Mouse (Mus musculus): ENCODE measurements around the gene Zfpm1. TPM values are rescaled to one million over a fixed set of nuclear protein-coding genes. Genes with fewer than 3 reads are reported as not detected.

The Zfpm1 gene
- total RNA-seq (2023), result 37.6 TPM

DNA sequence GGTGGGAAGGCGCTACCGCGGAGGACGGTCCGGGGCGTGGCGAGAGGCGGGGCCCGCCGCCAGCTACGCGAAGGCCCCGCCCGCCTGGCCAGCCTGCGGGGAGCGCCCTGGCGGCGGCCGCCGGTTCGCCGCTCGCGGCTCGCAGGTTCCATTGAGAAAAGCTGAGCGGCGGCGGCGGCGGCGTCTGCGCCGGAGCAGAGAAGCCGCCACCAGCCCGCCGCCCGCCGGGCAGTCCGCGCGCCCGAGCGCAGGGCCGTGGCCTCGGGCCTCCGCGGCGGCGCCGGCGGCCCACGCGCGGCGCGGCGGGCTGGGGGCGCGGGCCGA is at the start of gene Zfpm1:
Gene Zfpm1 (plus strand): TSS at position 107 of the 324 bp plus-strand sequence.

GRCm38 (mm10) chr8:122360696-122361416 is 78.9 kb downstream of the Zfpm1 start, which contains the start of gene Trhr2:
Gene Trhr2, minus strand, starts transcription at chr8:122360746.

DNA sequence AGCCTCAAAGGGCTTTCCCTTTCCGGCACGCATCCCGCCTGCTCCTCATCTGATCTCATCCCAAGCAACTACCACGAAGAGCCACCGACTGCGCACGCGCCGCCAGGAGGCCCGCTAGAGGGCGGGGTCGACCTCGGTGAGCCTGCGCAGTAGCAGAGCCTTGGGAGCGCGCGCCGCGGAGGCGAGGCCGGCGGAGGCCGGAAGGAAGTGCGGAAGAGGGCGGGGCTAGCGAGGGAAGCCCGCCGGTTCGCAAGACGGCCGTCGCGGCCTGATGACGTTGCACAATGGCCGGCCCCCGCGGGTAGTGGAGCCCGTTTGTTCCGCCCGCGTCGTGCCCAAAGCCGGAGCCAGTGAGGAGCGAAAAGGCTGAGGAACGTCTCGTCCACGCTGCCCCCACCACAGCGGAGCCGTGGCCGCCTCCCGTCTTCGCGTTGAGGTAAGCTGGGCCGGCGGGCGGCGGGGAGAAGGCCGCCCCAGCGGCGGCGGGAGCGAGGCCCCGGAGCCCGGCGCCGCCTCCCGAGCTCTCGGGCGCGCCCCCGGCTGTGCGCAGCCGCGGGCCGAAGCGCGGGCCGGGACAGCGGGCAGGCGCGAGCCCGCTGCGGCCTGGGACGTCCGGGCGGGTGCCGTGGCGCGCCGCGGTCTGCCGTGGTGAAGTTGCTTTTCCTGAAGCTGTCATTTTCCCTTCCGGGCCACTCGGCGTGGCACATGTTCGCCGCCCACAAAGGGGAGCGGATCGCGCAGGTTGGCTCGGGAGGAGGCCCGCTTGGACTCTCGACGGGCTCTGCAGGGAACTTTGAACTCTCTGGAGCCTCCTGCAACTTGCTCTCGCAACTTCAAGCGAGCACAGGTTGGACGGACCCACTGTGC is 94.7 kb downstream of the Zfpm1 start, which contains the start of gene Zc3h18:
Gene Zc3h18 (plus strand): TSS at position 245 of the 867 bp plus-strand sequence.

Other genes starting within 250 kb of the Zfpm1 start
- gene Trhr2, start 78.6 kb downstream of the Zfpm1 start, total RNA-seq (2023), result not detected
- 94.7 TPM for gene Zc3h18, start 94.5 kb downstream of the Zfpm1 start, total RNA-seq (2023)
- gene Il17c, start 139.9 kb downstream of the Zfpm1 start, total RNA-seq (2023), result not detected
- 140 TPM for gene Cyba, start 150.8 kb downstream of the Zfpm1 start, total RNA-seq (2023)
- 11.3 TPM for gene Mvd, start 161.3 kb downstream of the Zfpm1 start, total RNA-seq (2023)
- 9.0 TPM for gene Snai3, start 178.6 kb downstream of the Zfpm1 start, total RNA-seq (2023)
- gene Rnf166, start 193.9 kb downstream of the Zfpm1 start, total RNA-seq (2023), result 99.1 TPM
- gene Ctu2, start 194.0 kb downstream of the Zfpm1 start, total RNA-seq (2023), result 51.0 TPM

Measured in CD8-positive naive resting alpha-beta T cell, adult 57 days (primary cell).